Mouse (Mus musculus) intestine, postnatal 0 days (tissue): Measurements from ENCODE around the gene Hpcal1. TPM values are rescaled to one million over a fixed set of nuclear protein-coding genes. Genes with fewer than 3 reads are reported as not detected.

Source experiments
- ATAC-seq: fragments of 200-750 bp; cut with Nextera tagmentation; 2 replicates; pipeline ENCODE4 v1.8.0; 2017; ENCODE audit warnings: mild to moderate bottlenecking, moderate TSS enrichment, moderate library complexity
- H3K27ac ChIP-seq: fragments of 300-500 bp; sonication (generic); 2 replicates; pipeline ENCODE4 v1.5.1; 2014; ENCODE audit warnings: mild to moderate bottlenecking, low read depth, low read length, moderate library complexity
- H3K27me3 ChIP-seq: fragments of 300-500 bp; sonication (generic); replicated peaks from 2 replicates; pipeline ENCODE4 v1.6.1; 2014; ENCODE audit warnings: low read length, mixed read lengths; ENCODE audit not compliant: control insufficient read depth, insufficient read depth
- H3K36me3 ChIP-seq: fragments of 300-500 bp; sonication (generic); 2 replicates; pipeline ENCODE4 v1.6.1; 2014; ENCODE audit warnings: mild to moderate bottlenecking, moderate library complexity; ENCODE audit not compliant: control insufficient read depth, insufficient read depth
- H3K4me1 ChIP-seq: fragments of 300-500 bp; sonication (generic); replicated peaks from 2 replicates; pipeline ENCODE4 v1.6.1; 2014; ENCODE audit warnings: antibody characterized with exemption, low read length, mixed read lengths; ENCODE audit not compliant: control insufficient read depth, insufficient read depth
- H3K4me2 ChIP-seq: fragments of 300-500 bp; sonication (generic); replicated peaks from 2 replicates; pipeline ENCODE4 v1.6.1; 2014; ENCODE audit warnings: low read depth, mild to moderate bottlenecking, moderate library complexity
- H3K4me3 ChIP-seq: fragments of 300-500 bp; sonication (generic); 2 replicates; pipeline ENCODE4 v1.5.1; 2014; ENCODE audit warnings: low read depth, low read length
- H3K9ac ChIP-seq: fragments of 300-500 bp; sonication (generic); 2 replicates; pipeline ENCODE4 v1.6.1; 2014; ENCODE audit warnings: mild to moderate bottlenecking, low read depth, low read length
- H3K9me3 ChIP-seq: fragments of 300-500 bp; sonication (generic); 2 replicates; pipeline ENCODE4 v1.6.1; 2016; ENCODE audit warnings: mixed run types; ENCODE audit not compliant: control insufficient read depth
- CTCF ChIP-seq: sonication (generic); IDR thresholded peaks from 2 replicates; pipeline ENCODE4 v1.5.1; 2016; ENCODE audit warnings: low read depth, mild to moderate bottlenecking, control low read depth, antibody characterized with exemption, moderate library complexity
- WGBS: fragments of 180-500 bp; shearing (Covaris S2); extraction: QIAGEN DNeasy Blood & Tissue Kit; methylation state at CpG from one replicate; pipeline ENCODE4 v1.1.7; 2014; 5-methylcytosine and 5-hydroxymethylcytosine counted together
- polyA plus RNA-seq: library from polyadenylated mRNA; unstranded; fragments of >200 nt; fragmentation: Nextera tagmentation; extraction: Ambion mirVana; gene quantifications from 2 replicates; pipeline ENCODE4 v1.2.1, GENCODE M21; 2015

Gene Hpcal1
- polyA plus RNA-seq, 1 experiment from 2014 or later = 32.3 TPM

DNA sequence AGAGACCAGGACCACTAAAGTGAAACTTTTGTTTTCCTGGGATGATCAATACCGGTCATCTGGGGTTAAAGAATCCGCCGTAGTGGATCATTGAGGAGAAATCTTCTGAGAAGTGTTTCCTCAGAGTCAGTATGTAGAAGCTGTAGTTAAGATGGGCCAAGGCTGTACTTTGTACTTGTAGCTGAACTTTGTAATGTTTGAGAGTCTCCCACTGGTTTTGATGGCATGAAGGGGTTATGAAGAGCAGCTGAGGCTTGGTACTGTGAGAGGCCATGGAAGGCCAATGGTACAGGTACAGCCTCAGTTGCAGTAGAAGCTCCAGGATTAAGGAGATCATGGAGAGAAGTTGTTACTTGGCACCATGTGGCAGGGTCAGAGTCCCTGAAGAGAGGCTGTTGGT is 13.2 kb downstream of the Hpcal1 start:
- ATAC-seq = peak; percentile 41; the same call in 1 of the 2 replicates
- Histone ChIP-seq H3K4me3 (no peak overlapping the region), H3K4me2 (no peak overlapping the region), H3K4me1 (peaks cover 18% of the 10 kb centered on the region; the same call in 1 of the 2 replicates), H3K27ac (no peak overlapping the region; the same call in 1 of the 2 replicates), H3K27me3 (no peaks in the 10 kb centered on the region), H3K9ac (no peak overlapping the region), H3K36me3 (no peaks in the 10 kb centered on the region), H3K9me3 (no peaks in the 10 kb centered on the region)
- no peak for TF ChIP-seq CTCF
- 64% methylated on average over 3 of the region's 3 CpGs for WGBS

DNA sequence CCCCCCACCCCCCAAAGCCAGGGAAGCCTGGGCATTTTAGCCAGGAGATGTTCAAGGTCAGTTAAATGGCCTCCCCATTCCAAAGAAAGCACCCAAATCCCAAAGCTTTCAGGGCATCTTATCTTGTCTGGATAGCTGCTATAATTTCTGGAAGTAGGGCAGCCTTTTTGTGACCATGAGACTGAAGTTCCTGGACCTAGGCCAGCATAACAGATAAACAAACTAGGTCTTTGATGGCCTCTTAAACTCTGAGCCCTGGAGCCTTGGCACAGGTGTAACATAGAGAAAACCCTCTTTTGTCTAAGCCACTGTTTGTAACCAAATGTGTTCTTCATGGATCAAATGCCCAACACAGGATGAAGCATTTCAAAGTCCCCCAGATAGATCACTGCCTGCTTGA is 16.8 kb downstream of the Hpcal1 start:
- H3K27me3 ChIP-seq = no peaks in the 10 kb centered on the region
- peaks cover 26% of the 10 kb centered on the region; the same call in 1 of the 2 replicates for H3K4me1 ChIP-seq
- ATAC-seq = no peak
- H3K4me2 ChIP-seq = no peak overlapping the region
- H3K4me3 ChIP-seq = no peak overlapping the region
- H3K36me3 ChIP-seq = no peaks in the 10 kb centered on the region
- H3K27ac ChIP-seq = no peak overlapping the region
- no peak for TF ChIP-seq CTCF
- H3K9me3 ChIP-seq = no peaks in the 10 kb centered on the region
- no peak overlapping the region for H3K9ac ChIP-seq

GRCm38 (mm10) chr12:17709451-17709850 is 18.8 kb downstream of the Hpcal1 start:
- Histone ChIP-seq H3K4me3 (no peak overlapping the region), H3K9ac (no peak overlapping the region), H3K4me1 (0 out of 2 replicates have a peak, but pooled peaks cover 17% of the 10 kb centered on the region), H3K27me3 (no peaks in the 10 kb centered on the region), H3K36me3 (no peaks in the 10 kb centered on the region), H3K4me2 (peak overlapping the region; percentile 48; the same call in 1 of the 2 replicates), H3K9me3 (no peaks in the 10 kb centered on the region), H3K27ac (peak overlapping the region; percentile 79)
- TF ChIP-seq CTCF = peak; percentile 73
- 29% methylated on average over 4 of the region's 4 CpGs for WGBS
- peak; percentile 70 for ATAC-seq

- Histone ChIP-seq H3K36me3 (no peaks in the 10 kb centered on the region), H3K4me2 (peak overlapping the region; percentile 48), H3K9me3 (no peaks in the 10 kb centered on the region), H3K9ac (0 out of 2 replicates have a peak overlapping the region, but pooled peaks have one; percentile 11), H3K27me3 (no peaks in the 10 kb centered on the region), H3K27ac (peak overlapping the region; percentile 79), H3K4me3 (0 out of 2 replicates have a peak overlapping the region, but pooled peaks have one; percentile 1), H3K4me1 (0 out of 2 replicates have a peak, but pooled peaks cover 17% of the 10 kb centered on the region)
- WGBS = 29% methylated on average over 17 of the region's 17 CpGs
- no peak for TF ChIP-seq CTCF
- peak; percentile 59 for ATAC-seq
Observed at GRCm38 (mm10) chr12:17709926-17710746, 19.5 kb downstream of the Hpcal1 start.

- H3K27me3 ChIP-seq = no peaks in the 10 kb centered on the region
- 6% methylated on average over 3 of the region's 3 CpGs for WGBS
- no peak for TF ChIP-seq CTCF
- H3K36me3 ChIP-seq = no peaks in the 10 kb centered on the region
- H3K4me2 ChIP-seq = peak overlapping the region; percentile 48
- H3K27ac ChIP-seq = peak overlapping the region; percentile 79
- 0 out of 2 replicates have a peak, but pooled peaks cover 17% of the 10 kb centered on the region for H3K4me1 ChIP-seq
- H3K9me3 ChIP-seq = no peaks in the 10 kb centered on the region
- peak; percentile 45; the same call in 1 of the 2 replicates for ATAC-seq
- no peak overlapping the region for H3K9ac ChIP-seq
- H3K4me3 ChIP-seq = no peak overlapping the region
Observed at GRCm38 (mm10) chr12:17710747-17711092, 20.1 kb downstream of the Hpcal1 start.

DNA sequence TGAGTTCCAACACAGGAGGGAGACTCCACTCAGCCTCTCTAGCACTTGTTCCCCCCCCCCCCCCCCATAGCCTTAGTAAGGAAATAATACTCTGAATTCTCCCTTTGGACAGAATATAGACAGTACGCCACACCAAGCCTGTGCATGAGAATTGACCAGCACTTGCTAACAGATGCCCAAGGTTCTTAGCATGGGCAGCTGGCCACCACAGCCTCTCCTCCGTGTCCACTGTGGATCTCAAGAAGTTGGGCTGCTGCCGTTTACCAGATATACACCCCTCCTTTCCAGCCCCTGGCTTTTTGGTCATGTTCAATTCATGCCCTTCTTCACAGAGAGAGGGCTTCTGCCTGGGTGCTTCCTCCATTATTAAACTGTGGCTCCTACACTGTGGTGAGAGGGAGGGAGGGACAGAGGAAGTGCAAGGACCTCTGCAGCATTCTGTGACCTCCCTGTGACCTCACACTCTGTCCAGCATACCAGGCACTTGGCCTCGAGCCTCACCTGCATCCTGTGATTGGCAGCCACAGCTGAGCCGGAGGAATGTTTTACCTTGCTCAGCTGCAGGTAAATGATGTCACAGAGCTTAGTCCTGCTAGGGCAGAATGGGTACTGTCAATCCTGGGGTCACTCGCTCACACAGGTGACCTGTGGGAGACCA is 21.2 kb downstream of the Hpcal1 start:
- Histone ChIP-seq H3K4me2 (no peak overlapping the region), H3K4me1 (0 out of 2 replicates have a peak, but pooled peaks cover 17% of the 10 kb centered on the region), H3K4me3 (no peak overlapping the region), H3K36me3 (no peaks in the 10 kb centered on the region), H3K27me3 (no peaks in the 10 kb centered on the region), H3K9me3 (no peaks in the 10 kb centered on the region), H3K27ac (no peak overlapping the region), H3K9ac (no peak overlapping the region)
- no peak for TF ChIP-seq CTCF
- ATAC-seq = no peak
- WGBS = 51% methylated on average over 6 of the region's 6 CpGs
